Mouse (Mus musculus) megakaryocyte-erythroid progenitor cell, adult 5-6 weeks (primary cell): ENCODE results near the gene Mrgprb2. TPM values are rescaled to one million over a fixed set of nuclear protein-coding genes. Genes with fewer than 3 reads are reported as not detected.

ENCODE experiments used
- ATAC-seq: replicated peaks from 2 replicates; pipeline ENCODE4 v1.8.0; 2016; ENCODE audit warnings: mild to moderate bottlenecking, inconsistent platforms; ENCODE audit not compliant: severe bottlenecking, poor library complexity, low FRiP score, low TSS enrichment
- total RNA-seq, 2 experiments: library from RNA; stranded (forward) in 1 of 2; stranded (reverse) in 1 of 2; fragments of 200-1000, 215-1000 nt in 1 of 2; fragments of >200 nt in 1 of 2; fragmentation: Nextera tagmentation in 1 of 2; gene quantifications; 2 replicates each; pipeline ENCODE4 v1.2.3; 2014 to 2017

Gene Mrgprb2
- not detected in 2 replicates for total RNA-seq (2014; fragmentation: Nextera tagmentation)
- not detected in 2 replicates for total RNA-seq (2017)

GRCm38 (mm10) chr7:48557986-48558385 is at the start of gene Mrgprb2:
TSS of gene Mrgprb2 (minus strand) at chr7:48558086.
- no peak for ATAC-seq

Other genes with a start within 250 kb of the Mrgprb2 start
- gene Mrgprb8, start 169.6 kb downstream of the Mrgprb2 start, total RNA-seq (2014; fragmentation: Nextera tagmentation), result not detected in 2 replicates
- not detected in 2 replicates for gene Mrgprb8, start 169.6 kb downstream of the Mrgprb2 start, total RNA-seq (2017)
- not detected in 2 replicates for gene Mrgprb1, start 101.7 kb downstream of the Mrgprb2 start, total RNA-seq (2014; fragmentation: Nextera tagmentation)
- gene Mrgprb1, start 101.7 kb downstream of the Mrgprb2 start, total RNA-seq (2017), result not detected in 2 replicates
- not detected in 2 replicates for gene Mrgprx2, start 58.8 kb downstream of the Mrgprb2 start, total RNA-seq (2014; fragmentation: Nextera tagmentation)
- gene Mrgprx2, start 58.8 kb downstream of the Mrgprb2 start, total RNA-seq (2017), result not detected in 2 replicates
- not detected in 2 replicates for gene Mrgprb3, start 85.7 kb upstream of the Mrgprb2 start, total RNA-seq (2014; fragmentation: Nextera tagmentation)
- not detected in 2 replicates for gene Mrgprb3, start 85.7 kb upstream of the Mrgprb2 start, total RNA-seq (2017)
- gene Zdhhc13, start 230.9 kb upstream of the Mrgprb2 start, total RNA-seq (2014; fragmentation: Nextera tagmentation), result 58.0 and 65.5 TPM in 2 replicates
- gene Zdhhc13, start 230.9 kb upstream of the Mrgprb2 start, total RNA-seq (2017), result 75.3 and 94.0 TPM in 2 replicates